Mouse (Mus musculus): ENCODE results near the gene Olfr692. TPM values are rescaled to one million over a fixed set of nuclear protein-coding genes. Genes with fewer than 3 reads are reported as not detected.

The Olfr692 gene
- total and polyA plus RNA-seq, 2 experiments from 2014 or later, result not detected

DNA sequence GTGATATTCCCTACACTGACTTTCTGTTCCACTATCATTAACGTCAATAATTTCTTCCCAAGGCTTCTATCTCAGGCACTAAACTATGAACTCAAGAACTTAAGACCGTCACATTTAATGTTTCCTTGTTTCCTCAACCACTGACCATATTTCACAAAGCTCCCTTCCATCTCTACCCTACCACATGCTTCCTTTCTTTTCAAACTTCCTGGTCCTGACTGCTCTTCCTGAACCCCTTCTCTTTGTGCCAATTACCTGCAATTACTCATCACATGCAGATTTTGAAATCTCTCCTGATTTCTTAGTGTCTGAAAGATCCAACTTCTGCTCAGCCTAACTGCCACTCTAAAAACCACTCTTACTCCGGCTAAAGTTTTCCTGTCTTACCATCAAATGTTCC, 12.3 kb downstream of the Olfr692 start:
- 97% methylated on average over 3 of the region's 3 CpGs for WGBS
- H3K36me3 ChIP-seq (ENCODE audit: insufficient read depth, low read length), result peaks cover 76% of the 10 kb centered on the region
- TF ChIP-seq CTCF (IDR thresholded peaks at IDR 0.05; ENCODE audit: low read depth), result no peak

DNA sequence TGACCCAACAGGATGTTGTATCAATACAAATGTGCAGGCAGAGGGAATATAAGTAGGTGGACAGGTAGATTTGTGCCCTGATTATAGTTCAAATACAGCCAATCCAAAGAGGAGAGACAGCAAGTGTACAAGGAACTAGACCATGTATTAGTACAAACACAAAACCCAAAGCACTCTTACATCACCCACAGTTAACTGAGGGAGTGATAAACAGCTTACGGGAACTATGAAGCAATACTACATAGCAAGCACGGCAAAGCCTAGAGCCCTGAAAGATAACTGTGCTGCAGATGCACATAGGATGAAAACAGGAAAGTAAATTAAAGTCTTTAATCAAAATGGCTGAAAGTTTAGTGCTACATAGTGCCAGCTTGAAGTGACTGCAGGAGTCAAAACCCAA, 19.7 kb downstream of the Olfr692 start:
- Histone ChIP-seq H3K4me3 (ENCODE audit: low read length) (no peak overlapping the region), H3K4me1 (ENCODE audit: insufficient read depth, low read length) (no peaks in the 10 kb centered on the region), H3K4me2 (ENCODE audit: low read depth, low read length) (no peak overlapping the region), H3K27me3 (ENCODE audit: insufficient read depth, low read length) (no peaks in the 10 kb centered on the region), H3K9me3 (ENCODE audit: low read length) (no peaks in the 10 kb centered on the region), H3K9ac (replicated peaks; ENCODE audit: low read length) (no peak overlapping the region), H3K27ac (no peak overlapping the region), H3K36me3 (ENCODE audit: insufficient read depth, low read length) (peaks cover 59% of the 10 kb centered on the region)
- no peak for TF ChIP-seq CTCF (IDR thresholded peaks at IDR 0.05; ENCODE audit: low read depth)
- no peak for DNase-seq (ENCODE audit: low spot score)
- 96% methylated on average over 2 of the region's 2 CpGs for WGBS
- no peak for ATAC-seq

More for the DNA sequence above, 12.3 kb downstream of the Olfr692 start:
- H3K4me1 ChIP-seq (ENCODE audit: insufficient read depth, low read length), result no peaks in the 10 kb centered on the region
- no peak overlapping the region for H3K4me2 ChIP-seq (ENCODE audit: low read depth, low read length)
- no peaks in the 10 kb centered on the region for H3K9me3 ChIP-seq (ENCODE audit: low read length)
- no peak overlapping the region for H3K9ac ChIP-seq (replicated peaks; ENCODE audit: low read length)
- no peak overlapping the region for H3K27ac ChIP-seq
- H3K27me3 ChIP-seq (ENCODE audit: insufficient read depth, low read length), result no peaks in the 10 kb centered on the region
- DNase-seq (ENCODE audit: low spot score), result no peak
- H3K4me3 ChIP-seq (ENCODE audit: low read length), result no peak overlapping the region
- ATAC-seq, result no peak

DNA sequence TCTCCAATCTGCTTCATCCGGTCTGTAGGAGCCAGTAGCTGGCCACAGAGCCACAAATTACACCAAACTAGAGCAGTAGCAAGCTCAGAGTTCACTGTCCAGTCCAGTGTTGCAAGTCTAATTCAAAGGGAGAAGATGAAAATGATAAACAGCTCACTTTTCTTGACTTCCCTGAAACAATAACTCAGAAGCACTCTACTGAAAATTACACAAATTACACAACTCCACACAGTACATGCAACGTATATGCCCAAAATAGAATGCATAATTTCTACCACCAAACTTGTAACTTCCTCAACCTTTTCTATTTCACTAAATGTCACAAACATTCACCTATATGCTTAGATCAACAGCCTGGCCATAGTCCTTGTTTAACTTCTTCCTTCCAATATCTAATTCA, 22.2 kb downstream of the Olfr692 start:
- DNase-seq (ENCODE audit: low spot score) (no peak), ATAC-seq (no peak)
- H3K4me2 ChIP-seq (ENCODE audit: low read depth, low read length), result no peak overlapping the region
- H3K27me3 ChIP-seq (ENCODE audit: insufficient read depth, low read length), result no peaks in the 10 kb centered on the region
- peaks cover 34% of the 10 kb centered on the region for H3K36me3 ChIP-seq (ENCODE audit: insufficient read depth, low read length)
- 99% methylated on average over 2 of the region's 2 CpGs for WGBS
- no peaks in the 10 kb centered on the region for H3K9me3 ChIP-seq (ENCODE audit: low read length)
- no peak overlapping the region for H3K4me3 ChIP-seq (ENCODE audit: low read length)
- TF ChIP-seq CTCF (IDR thresholded peaks at IDR 0.05; ENCODE audit: low read depth), result no peak
- H3K4me1 ChIP-seq (ENCODE audit: insufficient read depth, low read length), result no peaks in the 10 kb centered on the region
- H3K9ac ChIP-seq (replicated peaks; ENCODE audit: low read length), result no peak overlapping the region
- no peak overlapping the region for H3K27ac ChIP-seq

DNA sequence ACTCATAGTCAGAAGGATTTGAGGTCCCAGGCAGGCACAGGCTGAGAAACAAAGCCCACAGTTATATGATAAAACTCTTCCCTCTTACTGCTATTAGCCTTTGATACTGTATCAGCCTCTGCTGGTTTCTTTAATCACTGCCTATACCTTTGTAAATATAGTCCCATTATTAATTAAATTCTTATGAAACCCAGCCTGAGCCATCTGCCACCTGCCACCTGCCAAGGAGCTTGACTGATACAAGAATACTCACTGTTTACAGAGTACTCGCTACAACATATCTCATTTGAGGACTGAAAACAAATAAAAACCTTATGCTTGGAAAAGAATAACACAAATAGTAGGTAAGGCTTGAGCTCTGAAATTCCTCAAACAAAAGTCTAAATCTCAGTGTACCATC, 26.6 kb downstream of the Olfr692 start:
- Histone ChIP-seq H3K4me1 (ENCODE audit: insufficient read depth, low read length) (peaks cover 7% of the 10 kb centered on the region; the same call in 1 of the 2 replicates), H3K9ac (replicated peaks; ENCODE audit: low read length) (no peak overlapping the region), H3K4me2 (ENCODE audit: low read depth, low read length) (no peak overlapping the region), H3K36me3 (ENCODE audit: insufficient read depth, low read length) (peaks cover 5% of the 10 kb centered on the region), H3K4me3 (ENCODE audit: low read length) (no peak overlapping the region), H3K27ac (no peak overlapping the region), H3K27me3 (ENCODE audit: insufficient read depth, low read length) (no peaks in the 10 kb centered on the region), H3K9me3 (ENCODE audit: low read length) (no peaks in the 10 kb centered on the region)
- ATAC-seq (no peak), DNase-seq (ENCODE audit: low spot score) (no peak)
- WGBS, result 74% methylated on average over 1 of the region's 1 CpGs
- TF ChIP-seq CTCF (IDR thresholded peaks at IDR 0.05; ENCODE audit: low read depth), result no peak

DNA sequence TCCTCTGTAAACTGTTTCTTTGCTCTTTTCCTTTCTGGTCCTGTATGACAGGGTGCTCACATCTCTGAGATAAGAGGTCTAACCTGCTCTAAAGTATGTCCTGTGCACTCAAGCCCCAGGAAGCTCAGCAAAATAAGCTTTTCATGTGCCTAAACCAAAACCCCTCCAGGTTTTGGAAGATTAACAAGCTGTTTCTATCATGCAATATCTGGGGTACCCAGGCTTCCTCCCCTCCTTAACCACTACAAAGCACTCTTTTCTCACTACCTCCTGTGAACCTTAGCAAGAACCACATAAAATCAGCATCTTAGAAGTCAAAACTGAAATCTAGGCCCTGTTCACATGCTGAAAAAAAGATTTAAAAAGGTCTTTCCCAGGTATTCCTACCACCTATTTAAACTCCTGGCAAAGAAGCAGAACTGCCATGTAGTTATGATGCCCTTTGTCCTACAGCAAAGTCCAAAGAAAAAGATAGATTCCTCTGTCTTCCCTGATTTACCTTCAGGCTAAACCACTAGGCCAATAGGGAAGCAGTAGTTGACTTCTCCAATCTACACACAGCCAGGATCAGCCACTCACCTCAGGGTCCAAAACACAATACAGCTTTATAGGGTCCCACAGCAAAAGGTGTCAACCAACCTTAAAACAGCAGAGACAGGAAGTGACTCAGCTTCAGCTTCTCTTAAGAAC, 27.2 kb downstream of the Olfr692 start:
- H3K9ac ChIP-seq (replicated peaks; ENCODE audit: low read length), result no peak overlapping the region
- no peaks in the 10 kb centered on the region for H3K27me3 ChIP-seq (ENCODE audit: insufficient read depth, low read length)
- H3K4me2 ChIP-seq (ENCODE audit: low read depth, low read length), result no peak overlapping the region
- DNase-seq (ENCODE audit: low spot score) (no peak), ATAC-seq (no peak)
- peaks cover 7% of the 10 kb centered on the region; the same call in 1 of the 2 replicates for H3K4me1 ChIP-seq (ENCODE audit: insufficient read depth, low read length)
- no peaks in the 10 kb centered on the region for H3K36me3 ChIP-seq (ENCODE audit: insufficient read depth, low read length)
- TF ChIP-seq CTCF (IDR thresholded peaks at IDR 0.05; ENCODE audit: low read depth), result no peak
- H3K9me3 ChIP-seq (ENCODE audit: low read length), result no peaks in the 10 kb centered on the region
- H3K4me3 ChIP-seq (ENCODE audit: low read length), result no peak overlapping the region
- no peak overlapping the region for H3K27ac ChIP-seq

DNA sequence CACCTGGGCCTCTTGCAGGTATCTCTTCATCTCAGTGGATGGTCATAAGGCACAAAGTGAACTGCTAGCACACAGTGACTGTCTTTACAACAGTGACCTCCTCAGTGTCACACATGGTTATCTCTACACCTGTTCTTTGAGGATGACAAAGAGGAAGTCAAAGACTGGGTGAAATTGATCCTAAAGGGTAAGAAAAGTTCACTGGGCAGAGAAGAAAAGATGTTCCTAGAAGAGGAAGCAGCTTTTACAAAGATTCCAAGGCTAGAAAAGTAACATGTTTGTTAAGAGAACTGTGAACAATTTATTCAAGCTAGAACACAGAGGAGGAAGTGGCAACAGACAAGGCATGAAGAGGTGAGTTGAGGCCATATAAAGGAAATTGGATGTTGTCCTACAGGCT, 28.1 kb downstream of the Olfr692 start:
- Histone ChIP-seq H3K27me3 (ENCODE audit: insufficient read depth, low read length) (no peaks in the 10 kb centered on the region), H3K36me3 (ENCODE audit: insufficient read depth, low read length) (no peaks in the 10 kb centered on the region), H3K9ac (replicated peaks; ENCODE audit: low read length) (no peak overlapping the region), H3K27ac (no peak overlapping the region), H3K4me3 (ENCODE audit: low read length) (no peak overlapping the region), H3K4me1 (ENCODE audit: insufficient read depth, low read length) (peaks cover 10% of the 10 kb centered on the region; the same call in 1 of the 2 replicates), H3K9me3 (ENCODE audit: low read length) (no peaks in the 10 kb centered on the region), H3K4me2 (ENCODE audit: low read depth, low read length) (no peak overlapping the region)
- TF ChIP-seq CTCF (IDR thresholded peaks at IDR 0.05; ENCODE audit: low read depth), result no peak
- ATAC-seq, result no peak
- DNase-seq (ENCODE audit: low spot score), result no peak
